Mouse (Mus musculus): ENCODE results near the gene Glrx.
"Not testable (repeated sequence)": the region's sequence is repeated elsewhere in the genome, so short reads cannot be mapped to it uniquely, and the experiment has no call there.

Glrx gene

DNA sequence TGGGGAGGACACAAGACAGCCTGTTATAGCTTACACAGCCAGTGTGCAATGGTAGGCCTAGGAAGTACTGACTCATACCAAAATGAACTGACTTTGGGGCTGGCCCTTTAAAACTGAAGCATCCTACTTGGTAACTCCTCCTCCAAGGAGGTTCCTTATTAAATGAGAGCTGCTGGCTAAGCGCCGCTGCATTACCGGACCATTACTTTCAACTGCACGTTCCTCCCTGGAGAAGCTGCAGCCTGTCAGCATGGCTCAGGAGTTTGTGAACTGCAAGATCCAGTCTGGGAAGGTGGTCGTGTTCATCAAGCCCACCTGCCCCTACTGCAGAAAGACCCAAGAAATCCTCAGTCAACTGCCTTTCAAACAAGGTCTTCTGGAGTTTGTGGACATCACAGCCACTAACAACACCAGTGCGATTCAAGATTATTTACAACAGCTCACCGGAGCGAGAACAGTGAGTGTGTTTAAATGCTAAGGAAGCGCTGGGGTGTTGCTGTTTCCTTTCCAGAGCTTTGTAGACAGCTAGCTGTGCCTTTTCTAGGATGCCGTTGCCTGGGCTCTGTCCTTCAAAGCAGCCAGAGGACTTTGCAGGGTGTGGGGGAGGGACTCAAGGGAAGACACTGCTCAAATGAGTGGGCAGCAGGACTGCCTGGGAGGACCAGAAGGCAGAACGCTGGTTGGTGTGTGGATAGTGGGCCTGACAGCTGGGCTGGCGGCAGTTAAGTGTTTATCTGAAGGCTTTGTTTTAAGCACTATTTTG lies at the start of gene Glrx:
TSS of gene Glrx (plus strand) at position 150 of the 763 bp plus-strand sequence.
- DNase-seq (ENCODE audit: low read depth) = peak; percentile 74

- DNase-seq (ENCODE audit: low read depth) = no peak
These were observed 49.0 kb upstream of the Glrx start for GRCm38 (mm10) chr13:75790550-75791205.

GRCm38 (mm10) chr13:75793863-75794629 lies 45.6 kb upstream of the Glrx start:
- DNase-seq (ENCODE audit: low read depth) = peak; percentile 51

- peak; percentile 95 for DNase-seq (ENCODE audit: low read depth)
These were observed 42.1 kb upstream of the Glrx start for GRCm38 (mm10) chr13:75797369-75798141.

- DNase-seq (ENCODE audit: low read depth) = peak; percentile 66
These were observed 41.0 kb upstream of the Glrx start for GRCm38 (mm10) chr13:75798413-75799302.

DNA sequence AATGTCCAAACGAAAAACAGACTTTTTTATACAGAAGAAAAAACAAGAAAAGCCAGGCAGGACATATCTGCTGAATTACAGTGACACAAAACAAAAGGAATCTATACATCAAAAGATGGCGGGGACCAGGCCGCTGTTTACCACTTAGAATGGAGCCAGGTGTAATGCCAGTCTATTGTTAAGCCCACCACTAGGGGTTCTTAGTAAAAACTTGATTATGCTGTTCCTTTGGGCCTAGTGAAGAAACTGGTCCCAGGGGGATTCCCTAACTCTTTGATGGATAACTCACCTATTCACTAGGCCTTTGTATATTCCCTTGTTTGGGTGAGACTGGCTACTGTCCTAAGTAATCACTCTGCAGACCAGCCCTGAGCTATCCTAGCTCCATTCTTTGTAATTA lies 40.2 kb upstream of the Glrx start:
- DNase-seq (ENCODE audit: low read depth) = no peak

DNA sequence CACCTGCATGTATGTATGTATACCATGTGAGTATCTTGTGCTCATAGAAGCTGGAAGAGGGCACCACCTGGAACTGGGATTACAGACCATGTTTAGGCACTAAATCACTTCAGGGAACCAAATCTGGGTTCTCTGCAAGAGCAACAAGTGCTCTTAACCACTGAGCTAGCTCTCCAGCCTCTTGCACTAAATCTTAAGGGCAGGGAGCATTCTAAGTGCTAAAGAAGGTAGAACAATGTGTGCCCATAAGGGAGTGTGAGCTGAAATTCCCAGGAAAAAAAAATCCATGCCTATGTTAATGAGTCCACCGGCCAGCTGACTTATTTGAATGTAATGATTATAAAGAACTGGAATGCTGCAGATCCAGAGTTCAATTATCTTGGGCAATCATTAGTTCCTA lies 31.7 kb upstream of the Glrx start:
- no peak for DNase-seq (ENCODE audit: low read depth)

- no peak for DNase-seq (ENCODE audit: low read depth)
These were observed 29.7 kb upstream of the Glrx start for GRCm38 (mm10) chr13:75809957-75810356.

- DNase-seq (ENCODE audit: low read depth) = no peak
These were observed 22.5 kb upstream of the Glrx start for GRCm38 (mm10) chr13:75817183-75817582.

DNA sequence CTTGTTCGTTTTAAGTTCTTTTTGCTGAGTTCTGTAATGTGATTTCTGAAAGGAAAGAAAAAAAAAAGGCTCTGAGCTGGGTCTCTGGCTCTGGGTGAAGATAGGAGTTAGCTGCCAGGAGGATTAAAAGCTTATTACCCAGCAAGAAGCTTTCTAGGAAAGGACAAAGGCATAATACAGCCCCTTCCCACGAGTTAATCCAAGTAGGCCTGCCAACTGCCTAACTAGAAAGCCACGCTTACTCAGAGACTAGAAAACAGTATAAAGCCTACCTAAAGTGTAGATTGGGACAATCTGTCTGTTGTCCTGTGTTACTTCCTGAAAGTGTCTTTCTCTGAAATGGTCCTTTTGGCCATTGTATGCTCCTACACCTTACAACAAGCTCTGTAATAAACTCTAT lies 21.2 kb upstream of the Glrx start:
- no peak for DNase-seq (ENCODE audit: low read depth)

GRCm38 (mm10) chr13:75818945-75819706 lies 20.5 kb upstream of the Glrx start:
- DNase-seq (ENCODE audit: low read depth) = no peak

- DNase-seq (ENCODE audit: low read depth) = no peak
These were observed 19.8 kb upstream of the Glrx start for GRCm38 (mm10) chr13:75819898-75820297.

DNA sequence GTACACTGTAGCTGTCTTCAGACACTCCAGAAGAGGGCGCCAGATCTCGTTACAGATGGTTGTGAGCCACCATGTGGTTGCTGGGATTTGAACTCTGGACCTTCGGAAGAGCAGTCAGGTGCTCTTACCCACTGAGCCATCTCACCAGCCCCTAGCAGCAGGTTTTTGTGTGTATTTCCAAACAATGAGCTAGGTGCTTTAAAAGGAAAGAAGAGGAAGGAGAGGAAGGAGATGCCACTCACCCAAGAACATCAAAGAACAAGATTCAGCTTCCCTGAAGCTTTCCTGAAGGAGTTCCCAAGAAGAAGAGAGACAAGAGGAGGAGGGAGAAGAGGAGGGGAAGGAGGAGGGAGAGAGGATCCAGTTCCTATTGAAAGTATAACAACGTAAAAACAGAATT lies 17.3 kb upstream of the Glrx start:
- not testable (repeated sequence) for DNase-seq (ENCODE audit: low read depth)

DNA sequence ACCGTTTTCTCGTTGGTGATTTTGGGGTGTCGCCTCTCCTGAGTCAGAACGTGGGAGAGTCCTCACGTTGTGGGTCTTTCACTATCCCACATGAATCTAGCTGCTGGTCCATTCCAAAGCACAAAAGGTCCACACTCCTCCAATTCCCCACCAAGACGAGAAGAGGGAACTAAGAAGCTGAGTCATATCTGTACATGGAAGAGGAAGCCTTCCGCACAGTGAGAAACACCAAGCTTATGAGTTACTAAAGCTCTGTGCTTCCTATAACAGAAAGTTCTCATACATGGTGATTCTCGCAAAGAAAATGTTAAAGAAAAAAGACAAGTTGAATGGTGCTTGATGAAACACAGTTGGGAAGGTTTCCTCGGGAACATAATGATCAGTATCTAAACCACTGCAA lies 16.5 kb upstream of the Glrx start:
- no peak for DNase-seq (ENCODE audit: low read depth)

GRCm38 (mm10) chr13:75824611-75825319 lies 14.9 kb upstream of the Glrx start:
- peak; percentile 46 for DNase-seq (ENCODE audit: low read depth)

GRCm38 (mm10) chr13:75825388-75825787 lies 14.3 kb upstream of the Glrx start:
- DNase-seq (ENCODE audit: low read depth) = no peak

DNA sequence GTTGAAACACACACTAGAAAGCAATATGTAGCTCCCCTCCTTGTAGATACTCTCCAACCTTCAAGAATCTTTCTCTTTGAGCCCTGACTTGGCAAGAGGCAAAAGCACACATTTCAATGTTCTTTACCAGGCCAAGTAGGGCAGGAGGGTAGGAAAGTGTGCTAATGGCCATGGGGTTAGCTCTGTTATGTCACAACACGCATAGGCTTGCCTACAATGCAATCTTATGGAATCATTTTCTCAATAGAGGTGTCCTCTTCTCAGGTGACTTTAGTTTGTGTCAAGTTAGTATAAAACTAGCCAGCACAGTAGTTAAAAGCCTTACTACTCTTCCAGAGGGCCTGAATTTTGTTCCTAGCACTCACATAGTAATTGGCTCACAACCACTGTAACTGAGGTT lies 9.0 kb upstream of the Glrx start:
- DNase-seq (ENCODE audit: low read depth) = no peak

DNA sequence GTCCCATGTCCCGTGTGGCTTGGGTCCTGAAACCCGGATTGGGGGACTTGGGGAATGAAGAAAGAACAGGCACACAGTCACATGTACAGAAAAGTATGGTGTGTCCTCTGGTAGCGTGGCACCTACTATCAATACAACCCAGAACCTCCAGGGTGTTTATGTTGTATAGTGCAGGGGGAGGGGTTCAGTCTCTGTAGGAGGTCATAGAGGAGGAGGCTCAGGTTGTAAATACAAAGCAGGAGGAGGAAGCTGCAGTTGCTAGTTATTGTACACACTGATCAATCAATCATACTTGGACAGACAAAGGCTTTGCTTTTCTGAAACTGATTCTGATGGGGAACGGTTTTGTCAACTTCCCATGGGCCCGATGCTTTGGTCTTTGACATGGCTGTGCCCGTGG lies 8.0 kb upstream of the Glrx start:
- no peak for DNase-seq (ENCODE audit: low read depth)

GRCm38 (mm10) chr13:75832697-75833096 lies 7.0 kb upstream of the Glrx start:
- DNase-seq (ENCODE audit: low read depth) = no peak

- DNase-seq (ENCODE audit: low read depth) = peak; percentile 62
These were observed 6.2 kb upstream of the Glrx start for GRCm38 (mm10) chr13:75833499-75833898.

Measured in fibroblast of lung, adult 2 months (primary cell).